Mouse (Mus musculus) urinary bladder, postnatal 36 days (tissue): ENCODE measurements around the gene Zfp710.

Experiments used
- DNase-seq, 2 experiments: peaks; one replicate each; pipeline ENCODE4 v3.0.0; 2022; ENCODE audit warnings: low spot score in 2 of 2, mixed read lengths in 1 of 2

Gene Zfp710

GRCm38 (mm10) chr7:80057781-80058180 is 33.2 kb downstream of the Zfp710 start:
- no peak for DNase-seq

DNA sequence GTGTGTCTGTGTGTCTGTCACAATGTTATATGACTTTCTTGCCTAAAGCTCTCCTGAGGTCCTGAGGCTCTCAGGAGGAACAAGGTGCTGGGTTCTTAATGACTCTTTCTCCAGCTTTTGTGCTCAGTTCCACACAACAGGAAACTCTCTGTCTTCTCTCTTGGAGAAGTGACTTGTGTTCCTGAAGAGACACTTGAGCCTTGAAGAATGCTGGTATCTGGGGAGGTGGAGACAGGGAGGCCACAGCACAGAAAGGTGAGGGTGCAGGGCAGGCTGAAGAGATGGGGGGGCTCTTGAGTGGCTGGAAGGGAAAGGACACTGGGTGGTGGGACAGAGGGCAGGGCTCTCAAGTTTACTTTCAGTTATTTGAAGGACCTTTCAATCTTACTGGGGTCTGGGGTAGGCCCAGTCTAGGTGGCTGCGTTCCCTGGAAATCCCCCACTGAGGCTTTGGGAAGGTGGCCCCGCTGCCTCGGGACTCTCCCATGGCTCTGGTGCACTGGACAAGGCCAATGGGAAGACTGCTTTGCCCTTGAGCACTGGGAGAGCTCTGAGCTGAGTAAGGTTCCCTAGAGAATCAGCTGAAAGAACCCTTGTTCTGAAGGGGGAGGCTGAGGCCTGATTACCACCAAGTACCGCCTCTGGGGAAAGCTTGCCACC is 33.9 kb downstream of the Zfp710 start:
- DNase-seq = no peak

DNA sequence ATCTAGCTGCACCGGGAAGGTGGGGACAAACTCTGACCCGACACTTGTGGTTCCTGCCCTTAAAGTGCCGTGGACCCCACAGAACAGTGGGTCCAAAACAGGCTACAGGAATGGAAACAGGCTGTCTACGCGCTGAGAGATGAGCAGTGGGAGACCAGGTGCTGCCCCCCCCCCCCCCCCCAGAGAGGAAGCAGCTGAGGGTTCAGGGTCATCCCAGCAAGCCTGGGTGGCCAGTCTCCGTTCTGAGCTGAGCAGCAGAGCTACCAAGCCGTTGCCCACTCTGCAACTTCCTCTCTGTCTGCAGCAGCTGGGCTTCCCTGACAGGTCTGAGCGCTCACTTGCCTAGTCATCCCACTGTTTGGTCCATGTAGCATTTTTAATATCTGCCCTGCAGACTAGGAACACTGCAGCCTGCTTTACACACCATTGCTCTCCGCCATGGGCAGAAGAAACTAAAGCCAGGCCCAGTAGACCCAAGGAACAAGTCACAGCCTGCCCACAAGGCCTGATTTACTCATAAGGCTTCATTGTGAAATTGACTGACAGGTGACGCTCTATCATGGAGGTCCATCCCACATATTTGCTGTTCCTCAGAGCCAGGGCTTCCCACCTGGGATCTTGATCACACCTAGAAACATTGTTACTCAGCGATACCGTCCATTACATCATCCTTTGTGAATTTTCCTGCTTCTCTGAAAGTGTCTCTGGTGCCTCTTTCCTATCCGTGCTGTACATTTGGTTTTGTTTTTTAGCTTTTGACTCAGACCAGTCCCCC is 34.6 kb downstream of the Zfp710 start:
- no peak for DNase-seq

DNA sequence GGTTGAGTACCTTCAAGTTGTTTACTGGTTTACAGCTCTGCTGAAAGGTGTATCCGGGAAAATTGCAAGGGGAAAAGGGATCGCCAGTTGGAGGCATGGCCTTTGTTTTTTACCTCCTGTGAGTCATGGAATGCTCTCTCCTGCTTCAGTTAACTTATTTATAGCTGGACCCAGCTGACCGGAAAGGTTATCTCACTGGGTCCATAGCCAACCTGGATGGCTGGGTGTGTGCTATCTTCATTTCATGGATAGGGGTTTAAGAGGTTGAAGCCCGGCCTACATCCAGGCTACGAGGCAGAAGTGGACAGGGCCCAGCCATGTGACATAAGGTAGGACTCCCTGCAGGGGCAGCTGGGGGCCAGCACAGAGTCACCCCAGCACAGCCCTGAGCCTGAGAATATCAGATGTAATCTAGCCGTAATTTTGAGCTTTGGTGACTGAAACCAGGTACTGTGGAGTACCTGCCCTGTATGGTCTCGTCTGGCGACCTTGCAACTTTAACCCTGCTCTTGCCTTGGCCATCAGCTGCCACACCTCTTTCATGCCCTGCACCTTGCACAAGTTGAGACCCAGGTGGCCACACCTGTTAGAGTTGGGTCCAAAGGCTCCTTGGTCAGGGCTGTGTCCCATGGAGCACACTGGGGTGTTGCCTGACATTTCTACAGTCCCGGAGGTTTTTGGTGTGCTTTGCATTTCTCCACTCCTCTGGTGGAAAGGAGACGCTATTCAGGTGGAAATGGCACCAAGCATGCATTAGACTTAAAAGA is 35.6 kb downstream of the Zfp710 start:
- DNase-seq = no peak

- DNase-seq = no peak
Measured at GRCm38 (mm10) chr7:80062083-80062826, 37.6 kb downstream of the Zfp710 start.

DNA sequence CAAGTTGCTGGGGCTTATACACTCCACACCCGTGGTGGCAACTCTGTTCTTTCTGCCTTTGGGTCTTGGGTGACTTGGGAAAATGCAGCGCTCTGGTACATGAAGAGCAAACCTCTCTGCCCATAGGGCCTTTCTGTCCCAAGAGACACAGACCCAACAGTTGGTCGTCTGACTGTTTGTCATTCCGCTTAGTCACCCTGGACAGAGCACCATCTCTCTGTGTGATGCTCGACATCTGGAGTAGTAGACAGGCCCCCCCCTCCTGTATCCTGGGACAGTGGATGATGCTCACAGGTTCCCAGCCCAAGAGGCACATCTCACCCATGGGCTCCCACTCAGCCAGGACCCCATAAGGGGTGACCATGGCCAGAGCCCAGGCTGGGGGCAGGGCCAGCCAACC is 38.6 kb downstream of the Zfp710 start:
- no peak for DNase-seq

GRCm38 (mm10) chr7:80063902-80064736 is 39.5 kb downstream of the Zfp710 start:
- DNase-seq = no peak

DNA sequence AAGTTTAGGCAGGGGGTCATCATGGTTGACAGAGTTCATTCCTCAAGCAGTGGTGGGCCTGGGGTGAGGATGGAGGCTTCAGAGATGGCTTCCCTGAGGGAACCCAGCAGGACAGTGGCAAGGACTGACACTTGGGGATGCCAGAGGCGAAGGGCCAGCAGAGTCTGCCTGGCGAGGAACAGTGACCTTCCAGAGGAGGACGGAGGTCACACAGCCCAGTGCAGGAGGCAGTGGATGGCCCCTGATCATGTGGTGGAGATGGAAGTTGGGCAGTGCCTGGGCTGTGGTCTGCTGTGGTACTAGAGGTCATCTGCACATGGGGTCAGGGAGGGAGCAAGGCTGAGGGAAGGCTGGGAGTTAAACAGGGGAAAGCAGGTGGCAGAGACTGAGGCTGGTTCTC is 40.6 kb downstream of the Zfp710 start:
- no peak for DNase-seq

- no peak for DNase-seq
Measured at GRCm38 (mm10) chr7:80066675-80067455, 42.3 kb downstream of the Zfp710 start.

DNA sequence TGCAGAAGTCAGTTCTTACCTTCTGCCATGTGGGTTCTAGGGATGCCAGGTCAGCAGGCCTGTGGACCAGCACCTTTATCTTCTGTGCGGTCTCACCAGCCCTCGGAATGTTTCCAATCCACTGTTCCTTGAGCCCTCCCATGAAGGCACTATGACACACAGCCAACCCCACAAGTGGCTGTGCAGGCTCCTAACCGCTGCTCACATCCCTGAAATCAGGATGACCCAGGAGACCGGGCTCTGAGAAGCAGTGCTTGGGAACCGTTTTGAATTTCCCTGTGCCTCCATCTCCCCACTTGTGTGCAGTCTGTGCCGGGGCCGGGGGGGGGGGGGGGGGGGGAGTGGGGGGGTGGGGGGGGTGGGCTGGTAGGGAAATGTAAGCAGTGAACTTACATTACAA is 43.7 kb downstream of the Zfp710 start:
- no peak for DNase-seq

DNA sequence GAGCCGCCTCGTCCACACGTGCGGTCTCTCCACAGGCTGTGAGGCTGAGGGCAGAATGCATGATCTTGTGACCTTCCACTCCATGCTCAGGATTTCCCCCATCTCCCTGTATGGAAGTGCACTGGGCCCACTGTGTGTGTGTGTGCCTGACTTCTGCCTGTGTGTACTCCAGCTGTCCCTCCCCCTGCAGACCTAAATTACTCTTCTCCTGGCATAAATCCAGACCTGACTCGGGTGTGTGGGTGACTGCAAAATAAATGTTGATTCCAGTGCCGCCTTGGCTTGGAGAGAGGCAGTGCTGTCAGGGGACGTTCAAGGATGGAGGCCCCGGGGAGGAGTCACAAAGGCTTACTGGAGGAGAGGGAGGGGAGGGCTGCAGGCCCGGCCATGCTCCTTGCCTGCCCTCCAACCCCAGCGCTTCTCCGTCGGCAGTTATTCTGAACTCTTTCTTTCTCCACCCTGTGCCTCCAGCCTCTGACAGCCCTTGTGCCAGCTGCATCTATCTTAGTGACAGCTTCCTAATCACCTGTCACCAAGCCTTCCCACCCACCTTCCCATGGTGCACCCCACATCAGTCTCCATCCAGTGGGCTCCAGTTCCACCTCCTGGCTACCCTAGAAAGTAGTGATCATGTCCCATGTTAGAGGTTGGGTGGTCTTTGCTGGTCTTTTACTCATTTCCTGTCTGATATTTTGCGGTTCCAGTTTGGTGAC is 45.2 kb downstream of the Zfp710 start:
- DNase-seq = no peak

DNA sequence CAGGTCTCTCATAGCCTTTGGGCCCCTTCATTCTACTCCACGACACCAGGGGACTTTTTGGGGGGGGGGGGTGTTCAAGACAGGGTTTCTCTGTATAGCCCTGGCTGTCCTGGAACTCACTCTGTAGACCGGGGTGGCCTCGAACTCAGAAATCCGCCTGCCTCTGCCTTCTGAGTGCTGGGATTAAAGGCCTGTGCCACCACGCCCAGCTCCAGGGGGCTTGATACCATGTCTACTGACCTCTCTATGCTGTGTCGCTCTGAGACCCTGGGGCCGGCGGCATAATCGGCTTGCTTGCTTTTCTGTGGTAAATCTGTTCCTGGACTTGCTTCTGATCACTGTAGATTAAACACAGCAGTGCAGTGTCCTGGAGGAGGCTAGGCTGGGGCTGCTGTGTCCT is 46.6 kb downstream of the Zfp710 start:
- no peak for DNase-seq

DNA sequence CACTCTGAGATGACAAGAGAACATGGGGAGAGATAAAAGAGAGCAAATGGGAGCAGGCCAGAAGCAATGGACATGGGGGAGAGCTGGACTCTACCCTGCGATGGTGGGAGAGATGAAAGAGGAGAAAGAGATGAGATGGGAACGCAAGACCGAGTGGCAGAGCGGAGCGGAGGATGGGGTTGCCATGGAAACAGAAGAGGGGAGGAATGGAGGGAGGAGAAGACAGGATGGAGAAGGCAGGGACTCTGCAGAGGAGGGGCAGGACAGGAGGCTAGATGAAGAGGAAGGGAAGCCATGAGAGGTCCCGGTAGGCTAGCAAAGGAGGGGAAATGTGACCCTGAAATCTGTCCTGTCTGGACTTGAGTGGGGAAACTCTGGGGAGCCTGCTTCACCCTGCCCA is 47.7 kb downstream of the Zfp710 start:
- no peak for DNase-seq

DNA sequence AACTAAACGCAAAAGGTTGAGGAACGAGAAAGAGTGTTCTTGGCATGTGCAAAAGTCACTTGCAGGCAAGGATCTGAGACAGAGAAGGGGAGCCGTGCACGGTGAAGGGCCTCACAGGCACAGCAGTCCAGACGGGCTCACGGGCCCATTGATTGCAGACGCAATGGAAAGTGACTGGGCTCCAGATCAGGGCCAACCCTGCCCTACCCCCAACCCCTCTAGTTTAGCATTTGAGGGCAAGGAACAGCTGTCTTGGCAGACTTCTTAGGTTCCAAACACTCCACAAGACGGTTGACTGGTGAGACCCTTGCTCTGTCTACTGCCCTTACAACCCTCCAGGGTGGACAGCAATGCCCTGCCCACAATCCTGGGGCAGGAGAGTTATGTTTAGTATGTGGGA is 48.9 kb downstream of the Zfp710 start:
- no peak for DNase-seq

GRCm38 (mm10) chr7:80074921-80075441 is 50.4 kb downstream of the Zfp710 start:
- peak in 1 of 2 experiments; percentile 29 for DNase-seq

DNA sequence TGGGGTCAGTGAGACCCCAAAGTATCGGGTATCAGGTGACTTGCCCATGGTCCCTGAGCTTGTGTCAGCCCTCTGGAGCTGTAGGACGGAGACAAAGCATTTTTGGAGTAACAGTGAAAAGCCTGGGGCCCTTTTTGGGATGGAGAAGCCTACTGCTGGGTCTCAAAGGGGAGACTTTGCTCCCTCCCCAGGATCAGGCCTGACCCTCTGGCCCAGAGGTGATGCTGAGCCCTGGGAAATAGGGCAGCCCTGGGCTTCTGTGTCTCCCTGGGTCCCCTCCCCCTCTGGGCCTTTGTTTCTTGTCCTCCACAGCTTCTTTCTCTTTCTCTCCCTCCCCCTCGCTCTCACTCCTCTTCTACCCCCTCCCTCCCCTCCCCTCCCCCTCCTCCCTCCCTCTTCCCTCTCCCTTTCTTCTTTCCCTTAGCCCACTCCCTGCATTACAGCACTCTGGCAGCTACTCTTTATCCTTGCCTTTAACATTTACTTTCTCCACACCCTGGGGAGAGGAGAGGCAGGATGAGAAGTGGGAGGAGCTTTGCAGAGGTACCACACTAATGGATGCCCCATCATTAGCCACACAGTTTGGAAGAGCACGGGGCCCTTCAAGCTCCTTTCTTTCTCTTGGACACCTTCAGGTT is 51.5 kb downstream of the Zfp710 start:
- no peak for DNase-seq

DNA sequence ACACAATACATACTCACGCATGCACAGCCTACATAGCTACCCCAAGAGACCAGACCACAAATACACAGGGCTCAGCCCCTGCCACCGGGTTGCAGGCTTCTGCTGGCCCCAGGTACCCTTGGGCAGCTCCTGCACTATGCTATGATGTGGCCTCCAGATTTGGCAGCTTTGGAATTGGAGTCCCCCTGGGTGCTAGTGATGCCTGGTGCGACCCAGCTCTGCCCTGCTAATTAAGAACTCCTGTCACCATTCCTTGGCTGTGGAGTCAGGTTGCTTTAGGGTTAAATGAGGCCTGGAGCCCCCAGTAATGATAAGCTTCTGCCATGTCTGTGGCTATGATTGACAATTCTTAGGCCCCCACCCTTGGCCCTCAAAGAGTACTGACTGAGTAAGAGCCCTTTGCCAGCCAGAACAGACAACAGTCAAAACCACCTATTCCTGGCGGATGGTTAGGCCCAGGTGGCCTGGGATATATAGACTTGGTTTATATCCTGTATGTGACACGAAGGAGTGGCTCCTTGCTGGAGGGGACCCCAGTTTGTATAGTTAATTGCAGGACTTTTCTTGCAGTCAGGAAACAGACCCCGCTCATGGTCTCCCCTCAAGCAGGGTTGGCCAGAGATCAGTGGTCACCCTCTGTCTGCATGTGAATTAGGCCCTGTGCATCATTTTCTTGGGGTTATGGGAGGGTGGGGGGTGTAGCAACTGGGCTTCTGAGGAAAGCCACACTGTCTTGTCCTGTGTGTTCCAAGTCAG is 52.5 kb downstream of the Zfp710 start:
- no peak for DNase-seq

GRCm38 (mm10) chr7:80077801-80078200 is 53.2 kb downstream of the Zfp710 start:
- no peak for DNase-seq
